Mouse (Mus musculus) neural tube, embryonic 14.5 days (tissue): ENCODE measurements around the gene Spdye4c. TPM values are rescaled to one million over a fixed set of nuclear protein-coding genes. Genes with fewer than 3 reads are reported as not detected.

ENCODE experiments used
- ATAC-seq: fragments of 200-750 bp; cut with Nextera tagmentation; 2 replicates; pipeline ENCODE4 v1.8.0; 2017; ENCODE audit warnings: low read depth, mild to moderate bottlenecking, moderate TSS enrichment, moderate library complexity
- H3K27ac ChIP-seq: fragments of 300-500 bp; sonication (generic); 2 replicates; pipeline ENCODE4 v1.5.1; 2014; ENCODE audit warnings: low read depth, mild to moderate bottlenecking, control low read depth, low read length, moderate library complexity, mixed read lengths
- H3K27me3 ChIP-seq: fragments of 300-500 bp; sonication (generic); 2 replicates; pipeline ENCODE4 v1.6.1; 2014; ENCODE audit warnings: low read length; ENCODE audit not compliant: control insufficient read depth, insufficient read depth
- H3K36me3 ChIP-seq: fragments of 300-500 bp; sonication (generic); 2 replicates; pipeline ENCODE4 v1.6.1; 2014; ENCODE audit warnings: low read length, mixed read lengths; ENCODE audit not compliant: control insufficient read depth, insufficient read depth
- H3K4me1 ChIP-seq: fragments of 300-500 bp; sonication (generic); 2 replicates; pipeline ENCODE4 v1.6.1; 2014; ENCODE audit warnings: low read length; ENCODE audit not compliant: control insufficient read depth, insufficient read depth
- H3K4me2 ChIP-seq: fragments of 300-500 bp; sonication (generic); 2 replicates; pipeline ENCODE4 v1.6.1; 2014; ENCODE audit warnings: mild to moderate bottlenecking, low read depth, low read length, control low read depth
- H3K4me3 ChIP-seq: fragments of 300-500 bp; sonication (generic); 2 replicates; pipeline ENCODE4 v1.5.1; 2014; ENCODE audit warnings: low read depth, low read length, control low read depth, mixed read lengths
- H3K9ac ChIP-seq: fragments of 300-500 bp; sonication (generic); replicated peaks from 2 replicates; pipeline ENCODE4 v1.6.1; 2014; ENCODE audit warnings: low read depth, mild to moderate bottlenecking, control low read depth, low read length, mixed read lengths
- H3K9me3 ChIP-seq: fragments of 300-500 bp; sonication (generic); 2 replicates; pipeline ENCODE4 v1.6.1; 2016; ENCODE audit warnings: low read length; ENCODE audit not compliant: control insufficient read depth
- WGBS: fragments of 180-500 bp; shearing (Covaris S2); extraction: QIAGEN DNeasy Blood & Tissue Kit; methylation state at CpG from one replicate; pipeline ENCODE4 v1.1.7; 2014; 5-methylcytosine and 5-hydroxymethylcytosine counted together
- polyA plus RNA-seq: library from polyadenylated mRNA; unstranded; fragments of >200 nt; fragmentation: Nextera tagmentation; extraction: Ambion mirVana; gene quantifications from 2 replicates; pipeline ENCODE4 v1.2.1, GENCODE M21; 2014

Gene Spdye4c
- polyA plus RNA-seq, 1 experiment from 2014 or later: not detected

DNA sequence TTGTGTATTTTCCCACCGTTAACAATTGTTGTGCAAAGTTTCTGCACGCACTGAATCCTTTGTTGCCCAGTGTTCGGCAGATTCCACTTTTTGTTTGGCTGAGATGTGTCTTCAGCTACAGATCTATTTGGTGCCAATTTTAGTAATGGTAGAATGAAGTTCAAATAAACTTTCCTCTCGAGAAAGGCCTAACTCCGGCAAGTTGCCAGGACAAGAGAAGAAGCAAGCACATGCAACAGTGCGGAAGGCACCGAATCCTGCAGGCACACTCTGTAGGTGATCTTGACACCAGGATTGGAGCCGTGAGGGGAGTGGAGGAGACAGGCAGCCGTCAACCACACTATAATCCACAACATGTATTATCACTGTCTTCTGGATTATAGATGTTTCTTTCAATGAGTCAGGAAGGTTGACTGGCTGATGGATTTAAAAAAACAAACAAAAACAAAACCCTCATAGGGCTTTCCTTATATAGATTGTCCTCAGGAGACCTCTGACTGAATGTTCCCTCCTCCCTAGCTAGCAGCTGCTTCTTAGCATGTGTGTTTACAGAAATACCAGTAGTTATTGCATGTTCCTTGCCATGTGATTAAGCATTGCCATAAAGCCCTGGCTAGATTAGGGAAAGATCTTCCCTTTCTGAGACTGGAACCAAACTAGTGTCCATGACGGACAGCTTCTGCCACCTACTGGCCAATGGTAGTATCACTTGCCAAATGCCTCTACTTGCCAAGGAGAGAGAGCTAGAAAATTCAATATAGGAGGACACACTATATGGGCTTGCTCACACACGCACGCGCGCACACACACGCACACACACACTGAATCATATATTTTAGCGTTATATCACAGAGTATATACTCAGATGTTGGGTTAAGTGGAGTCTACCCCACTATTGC, 18.0 kb upstream of the Spdye4c start:
- H3K9me3 ChIP-seq: no peaks in the 10 kb centered on the region
- peak; percentile 79 for ATAC-seq
- no peak overlapping the region for H3K9ac ChIP-seq
- no peak overlapping the region for H3K27ac ChIP-seq
- no peaks in the 10 kb centered on the region for H3K27me3 ChIP-seq
- WGBS: 52% methylated on average over 16 of the region's 16 CpGs
- H3K4me1 ChIP-seq: no peaks in the 10 kb centered on the region
- no peaks in the 10 kb centered on the region for H3K36me3 ChIP-seq
- H3K4me2 ChIP-seq: no peak overlapping the region
- no peak overlapping the region for H3K4me3 ChIP-seq

DNA sequence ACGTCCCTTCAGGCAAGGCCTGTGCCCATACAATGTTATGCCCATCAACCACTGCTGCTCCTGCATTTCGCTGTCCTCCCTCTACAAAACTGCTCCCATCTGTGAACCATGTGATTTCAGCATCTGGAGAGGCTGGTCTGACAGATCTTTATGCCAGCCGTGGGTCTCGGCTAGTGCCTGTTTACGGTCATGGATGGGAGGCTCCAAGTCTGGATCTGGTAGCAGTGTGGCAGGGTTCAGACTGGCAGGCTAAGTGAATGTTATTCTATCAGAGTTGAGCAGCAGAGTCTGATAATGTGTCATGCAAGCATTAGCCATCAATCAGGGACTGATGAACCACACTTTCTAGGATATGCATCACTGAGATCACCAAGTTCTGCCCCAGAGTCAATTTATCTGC, 8.1 kb upstream of the Spdye4c start:
- no peaks in the 10 kb centered on the region for H3K4me1 ChIP-seq
- H3K27me3 ChIP-seq: no peaks in the 10 kb centered on the region
- H3K36me3 ChIP-seq: no peaks in the 10 kb centered on the region
- H3K4me3 ChIP-seq: no peak overlapping the region
- ATAC-seq: no peak
- H3K27ac ChIP-seq: no peak overlapping the region
- H3K9me3 ChIP-seq: no peaks in the 10 kb centered on the region
- no peak overlapping the region for H3K4me2 ChIP-seq
- no peak overlapping the region for H3K9ac ChIP-seq
- WGBS: 65% methylated on average over 5 of the region's 5 CpGs

DNA sequence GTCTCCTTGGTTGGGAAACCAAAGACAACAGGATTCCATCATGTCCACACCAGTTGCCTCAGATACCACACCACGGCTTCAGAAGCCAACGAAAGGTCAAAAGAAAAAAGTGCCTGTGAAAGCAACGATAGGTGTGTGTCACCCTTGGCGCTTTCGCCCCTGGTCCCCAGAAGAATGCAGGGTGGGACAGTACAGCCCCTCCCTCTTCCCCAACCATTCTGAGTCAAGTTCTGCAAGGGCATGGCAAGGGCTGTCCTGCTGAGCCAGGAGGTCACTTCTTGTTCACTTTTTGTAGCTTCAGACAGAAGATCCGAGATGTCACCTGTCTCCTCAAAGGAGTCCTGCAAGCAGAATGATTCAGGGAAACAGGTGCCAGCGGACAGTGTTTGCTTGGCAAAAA, 1.3 kb downstream of the Spdye4c start:
- no peaks in the 10 kb centered on the region for H3K27me3 ChIP-seq
- H3K9me3 ChIP-seq: no peaks in the 10 kb centered on the region
- no peak overlapping the region for H3K27ac ChIP-seq
- H3K4me2 ChIP-seq: no peak overlapping the region
- 88% methylated on average over 7 of the region's 7 CpGs for WGBS
- ATAC-seq: no peak
- no peaks in the 10 kb centered on the region for H3K4me1 ChIP-seq
- H3K36me3 ChIP-seq: no peaks in the 10 kb centered on the region
- H3K9ac ChIP-seq: no peak overlapping the region
- H3K4me3 ChIP-seq: no peak overlapping the region

DNA sequence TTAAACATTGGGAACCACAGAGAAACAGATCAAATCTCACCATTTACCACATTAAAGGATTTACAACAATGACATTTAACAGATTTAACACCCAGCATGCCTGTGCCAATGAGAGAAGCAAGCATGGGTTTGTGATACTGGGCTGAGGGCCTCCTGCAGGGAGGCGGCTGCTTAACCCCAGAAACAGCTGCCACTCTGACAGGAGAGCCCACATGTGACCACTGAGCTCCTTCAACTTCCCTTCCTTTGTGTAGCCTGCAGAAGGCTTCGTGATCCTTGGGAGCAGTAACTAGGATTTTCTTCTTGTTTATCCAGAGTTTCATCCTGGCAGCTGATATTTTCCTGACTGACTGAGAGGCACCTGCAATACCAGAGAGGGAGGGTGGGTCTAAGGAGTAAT, 10.5 kb downstream of the Spdye4c start:
- whole genome bisulfite sequencing: 35% methylated on average over 2 of the region's 2 CpGs
- H3K27me3 ChIP-seq: no peaks in the 10 kb centered on the region

DNA sequence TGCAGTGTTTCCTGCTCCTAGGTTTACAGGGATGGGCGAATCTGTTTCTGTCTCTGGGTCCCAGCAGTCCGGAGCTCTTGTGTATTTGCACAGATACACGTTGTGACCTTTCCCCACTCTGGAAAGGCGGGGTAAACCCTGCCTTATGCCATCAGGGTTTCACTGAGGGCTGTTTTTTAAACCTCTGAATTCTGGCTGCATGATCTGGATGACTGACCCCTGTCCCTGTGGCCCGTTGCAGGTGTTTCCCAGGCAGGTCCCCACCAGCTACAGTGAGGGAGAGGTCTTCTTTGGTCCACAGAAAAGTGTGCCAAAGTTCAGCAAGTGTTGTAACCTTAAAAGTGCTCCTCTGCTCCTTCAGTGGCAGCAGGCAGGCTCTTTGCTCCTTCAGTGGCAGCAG, 18.3 kb downstream of the Spdye4c start:
- Histone ChIP-seq H3K9me3 (no peaks in the 10 kb centered on the region), H3K4me2 (no peak overlapping the region), H3K9ac (no peak overlapping the region), H3K4me3 (no peak overlapping the region), H3K4me1 (no peaks in the 10 kb centered on the region), H3K36me3 (peaks cover 32% of the 10 kb centered on the region), H3K27me3 (no peaks in the 10 kb centered on the region), H3K27ac (no peak overlapping the region)
- ATAC-seq: no peak
- 84% methylated on average over 5 of the region's 5 CpGs for WGBS

More for the DNA sequence above, 10.5 kb downstream of the Spdye4c start:
- ATAC-seq: no peak
- H3K4me2 ChIP-seq: no peak overlapping the region
- no peaks in the 10 kb centered on the region for H3K4me1 ChIP-seq
- H3K36me3 ChIP-seq: no peaks in the 10 kb centered on the region
- no peak overlapping the region for H3K27ac ChIP-seq
- no peaks in the 10 kb centered on the region for H3K9me3 ChIP-seq
- H3K4me3 ChIP-seq: no peak overlapping the region
- H3K9ac ChIP-seq: no peak overlapping the region

DNA sequence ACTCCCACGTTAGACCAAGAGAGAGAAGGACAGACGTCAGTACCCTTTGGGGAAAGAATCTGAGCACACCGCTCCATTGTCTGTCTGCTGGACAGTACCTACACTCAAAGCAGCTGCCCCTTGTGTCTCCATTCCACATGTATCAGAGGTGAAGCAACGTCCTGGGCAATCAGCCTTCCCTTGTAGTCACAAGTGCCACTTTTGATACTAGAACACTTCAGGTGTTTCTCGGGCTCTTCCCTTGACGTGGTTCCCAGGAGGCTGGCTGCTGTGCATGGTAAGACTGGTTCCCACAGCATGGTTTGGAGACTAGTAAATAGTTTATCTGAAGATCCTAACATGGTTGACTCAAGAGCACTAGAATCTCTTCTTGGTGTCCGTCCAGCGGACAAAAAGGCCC, 20.2 kb downstream of the Spdye4c start:
- Histone ChIP-seq H3K4me1 (no peaks in the 10 kb centered on the region), H3K9me3 (no peaks in the 10 kb centered on the region), H3K27ac (no peak overlapping the region), H3K4me2 (no peak overlapping the region), H3K27me3 (no peaks in the 10 kb centered on the region), H3K4me3 (no peak overlapping the region), H3K9ac (no peak overlapping the region), H3K36me3 (peaks cover 43% of the 10 kb centered on the region)
- WGBS: 94% methylated on average over 8 of the region's 8 CpGs
- ATAC-seq: no peak

DNA sequence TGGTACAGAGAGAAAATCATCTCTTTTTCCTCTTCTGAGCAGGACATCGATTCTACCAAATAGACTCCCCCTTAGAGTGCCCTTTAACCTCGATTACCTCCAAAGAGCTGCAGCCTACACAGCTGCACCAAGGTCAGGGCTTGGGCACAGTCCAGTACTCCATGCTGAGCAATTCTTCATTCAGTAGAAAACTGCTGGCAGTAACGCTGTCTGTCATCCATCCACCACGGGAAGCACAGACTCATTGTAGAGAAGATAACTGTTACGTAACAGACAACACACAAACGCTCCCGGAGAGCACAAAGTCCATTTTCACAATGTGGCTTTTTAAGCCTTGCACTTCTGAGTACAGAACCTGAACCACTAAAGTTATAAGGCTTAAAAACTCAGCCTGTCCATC, 21.3 kb downstream of the Spdye4c start:
- Histone ChIP-seq H3K9me3 (no peaks in the 10 kb centered on the region), H3K36me3 (peaks cover 49% of the 10 kb centered on the region), H3K4me2 (no peak overlapping the region), H3K9ac (no peak overlapping the region), H3K4me1 (no peaks in the 10 kb centered on the region), H3K27ac (no peak overlapping the region), H3K27me3 (no peaks in the 10 kb centered on the region), H3K4me3 (no peak overlapping the region)
- WGBS: 89% methylated on average over 7 of the region's 7 CpGs
- no peak for ATAC-seq

DNA sequence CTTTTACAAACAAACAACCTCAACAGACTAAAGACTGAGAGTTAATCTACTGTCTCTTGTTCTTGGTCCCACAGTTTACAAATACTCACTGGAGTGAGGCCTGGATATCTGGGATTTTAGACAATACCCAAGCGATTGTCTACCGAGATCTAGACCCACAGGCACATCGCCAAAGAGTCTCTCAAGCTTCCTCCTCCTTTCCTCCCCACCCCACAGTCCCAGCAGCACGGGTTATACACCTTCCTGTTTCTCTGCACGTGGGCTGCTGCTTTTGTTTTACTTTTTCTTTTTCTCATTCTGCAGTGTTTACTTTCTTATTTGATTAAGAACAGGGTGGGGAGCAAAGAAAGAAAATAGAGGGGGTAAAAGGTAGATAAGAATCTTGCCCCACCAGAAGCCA, 22.4 kb downstream of the Spdye4c start:
- 91% methylated on average over 5 of the region's 5 CpGs for WGBS
- H3K9ac ChIP-seq: no peak overlapping the region
- no peak overlapping the region for H3K4me2 ChIP-seq
- H3K27me3 ChIP-seq: no peaks in the 10 kb centered on the region
- no peak overlapping the region for H3K4me3 ChIP-seq
- no peak for ATAC-seq
- H3K4me1 ChIP-seq: no peaks in the 10 kb centered on the region
- peaks cover 59% of the 10 kb centered on the region for H3K36me3 ChIP-seq
- no peak overlapping the region for H3K27ac ChIP-seq
- no peaks in the 10 kb centered on the region for H3K9me3 ChIP-seq

DNA sequence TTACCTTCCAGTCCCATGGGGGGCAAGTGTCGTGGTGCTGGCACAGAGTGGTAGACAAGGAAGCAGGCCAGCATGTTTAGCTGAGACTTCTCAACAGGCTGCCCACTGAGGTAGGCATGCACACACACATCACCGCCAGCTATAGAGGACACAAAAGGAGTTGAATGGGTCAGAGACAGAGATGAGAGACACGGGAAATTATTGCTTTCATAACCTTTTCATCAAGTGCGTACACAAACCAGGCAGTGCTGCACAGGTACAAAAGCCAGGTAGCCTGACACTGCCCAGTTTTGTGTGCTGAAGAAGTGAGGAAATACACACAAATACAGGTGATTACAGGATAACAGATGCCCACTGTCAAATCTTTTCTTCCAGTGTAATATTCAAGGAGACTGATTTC, 24.4 kb downstream of the Spdye4c start:
- no peak overlapping the region for H3K9ac ChIP-seq
- H3K4me1 ChIP-seq: no peaks in the 10 kb centered on the region
- no peak overlapping the region for H3K4me2 ChIP-seq
- H3K4me3 ChIP-seq: no peak overlapping the region
- H3K27ac ChIP-seq: no peak overlapping the region
- H3K9me3 ChIP-seq: no peaks in the 10 kb centered on the region
- H3K27me3 ChIP-seq: no peaks in the 10 kb centered on the region
- ATAC-seq: no peak
- peaks cover 75% of the 10 kb centered on the region for H3K36me3 ChIP-seq
- 94% methylated on average over 4 of the region's 4 CpGs for WGBS
